Mouse (Mus musculus): ENCODE data around the gene Gemin7. TPM values are rescaled to one million over a fixed set of nuclear protein-coding genes. Genes with fewer than 3 reads are reported as not detected.
"Not testable (repeated sequence)": the region's sequence is repeated elsewhere in the genome, so short reads cannot be mapped to it uniquely, and the experiment has no call there.

Gene Gemin7
- polyA plus RNA-seq, 1 experiment from 2014 or later, result 144 TPM

GRCm38 (mm10) chr7:19609641-19610332 is 32.4 kb upstream of the Gemin7 start:
- no peaks in the 10 kb centered on the region for H3K9me3 ChIP-seq (ENCODE audit: control insufficient read depth, low read length)
- H3K9ac ChIP-seq (ENCODE audit: low read length), result no peak overlapping the region
- H3K36me3 ChIP-seq (ENCODE audit: control insufficient read depth, insufficient read depth, low read length), result peaks cover 17% of the 10 kb centered on the region
- H3K4me2 ChIP-seq (ENCODE audit: low read length), result no peak overlapping the region
- no peaks in the 10 kb centered on the region for H3K27me3 ChIP-seq (ENCODE audit: control insufficient read depth, insufficient read depth, low read length)
- H3K27ac ChIP-seq (replicated peaks in 1 of 2; ENCODE audit: control insufficient read depth in 1 of 2, insufficient read depth in 1 of 2, low read depth in 2 of 2, low read length in 2 of 2), result no peak overlapping the region
- ATAC-seq (ENCODE audit: insufficient number of reproducible peaks, insufficient read depth, low FRiP score, low read depth), result no peak
- H3K4me1 ChIP-seq (ENCODE audit: control insufficient read depth in 2 of 2, insufficient read depth in 2 of 2, low read length in 2 of 2), result no peaks in the 10 kb centered on the region
- WGBS, result 83% methylated on average over 10 of the region's 12 CpGs
- H3K4me3 ChIP-seq (ENCODE audit: control insufficient read depth in 1 of 2, insufficient read depth in 1 of 2, low read depth in 1 of 2, low read length in 2 of 2), result no peak overlapping the region

DNA sequence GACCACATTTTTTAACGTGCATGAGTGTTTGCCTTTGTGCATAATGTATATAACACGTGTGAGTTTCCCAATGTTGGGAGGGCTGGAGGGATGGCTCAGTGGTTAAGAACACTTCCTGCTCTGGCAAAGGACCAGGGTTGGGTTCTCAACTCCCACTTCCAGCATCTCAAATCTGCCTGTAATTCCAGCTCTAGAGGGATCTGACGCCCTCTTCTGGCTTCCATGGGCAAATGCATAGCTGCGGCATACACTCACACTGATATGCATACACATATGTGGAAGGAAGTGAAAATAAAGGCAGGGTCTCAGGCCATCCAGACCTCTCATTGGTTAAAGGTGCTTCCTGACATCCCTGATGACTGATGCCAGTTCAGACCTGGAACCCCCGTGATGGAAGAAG is 29.9 kb upstream of the Gemin7 start:
- Histone ChIP-seq H3K36me3 (ENCODE audit: control insufficient read depth, insufficient read depth, low read length) (peaks cover 13% of the 10 kb centered on the region), H3K4me1 (ENCODE audit: control insufficient read depth in 2 of 2, insufficient read depth in 2 of 2, low read length in 2 of 2) (peaks cover 3 to 15% of the 10 kb centered on the region in 2 experiments), H3K27me3 (ENCODE audit: control insufficient read depth, insufficient read depth, low read length) (no peaks in the 10 kb centered on the region), H3K9ac (ENCODE audit: low read length) (no peak overlapping the region), H3K9me3 (ENCODE audit: control insufficient read depth, low read length) (no peaks in the 10 kb centered on the region), H3K4me2 (ENCODE audit: low read length) (no peak overlapping the region), H3K4me3 (ENCODE audit: control insufficient read depth in 1 of 2, insufficient read depth in 1 of 2, low read depth in 1 of 2, low read length in 2 of 2) (no peak overlapping the region), H3K27ac (replicated peaks in 1 of 2; ENCODE audit: control insufficient read depth in 1 of 2, insufficient read depth in 1 of 2, low read depth in 2 of 2, low read length in 2 of 2) (no peak overlapping the region)
- ATAC-seq (ENCODE audit: insufficient number of reproducible peaks, insufficient read depth, low FRiP score, low read depth), result no peak
- WGBS, result 79% methylated on average over 5 of the region's 5 CpGs

- WGBS, result 60% methylated on average over 10 of the region's 10 CpGs
- H3K27me3 ChIP-seq (ENCODE audit: control insufficient read depth, insufficient read depth, low read length); H3K9me3 ChIP-seq (ENCODE audit: control insufficient read depth, low read length); ATAC-seq (ENCODE audit: insufficient number of reproducible peaks, insufficient read depth, low FRiP score, low read depth); H3K9ac ChIP-seq (ENCODE audit: low read length); H3K27ac ChIP-seq (replicated peaks in 1 of 2; ENCODE audit: control insufficient read depth in 1 of 2, insufficient read depth in 1 of 2, low read depth in 2 of 2, low read length in 2 of 2): not testable (repeated sequence)
- Histone ChIP-seq H3K4me2 (ENCODE audit: low read length) (peak overlapping the region; percentile 94), H3K4me1 (ENCODE audit: control insufficient read depth in 2 of 2, insufficient read depth in 2 of 2, low read length in 2 of 2) (peaks cover 6 to 21% of the 10 kb centered on the region in 2 experiments), H3K4me3 (ENCODE audit: control insufficient read depth in 1 of 2, insufficient read depth in 1 of 2, low read depth in 1 of 2, low read length in 2 of 2) (peak overlapping the region; percentile 91 to 93), H3K36me3 (ENCODE audit: control insufficient read depth, insufficient read depth, low read length) (peaks cover 32% of the 10 kb centered on the region)
These were observed 27.3 kb upstream of the Gemin7 start for GRCm38 (mm10) chr7:19604606-19605214.

DNA sequence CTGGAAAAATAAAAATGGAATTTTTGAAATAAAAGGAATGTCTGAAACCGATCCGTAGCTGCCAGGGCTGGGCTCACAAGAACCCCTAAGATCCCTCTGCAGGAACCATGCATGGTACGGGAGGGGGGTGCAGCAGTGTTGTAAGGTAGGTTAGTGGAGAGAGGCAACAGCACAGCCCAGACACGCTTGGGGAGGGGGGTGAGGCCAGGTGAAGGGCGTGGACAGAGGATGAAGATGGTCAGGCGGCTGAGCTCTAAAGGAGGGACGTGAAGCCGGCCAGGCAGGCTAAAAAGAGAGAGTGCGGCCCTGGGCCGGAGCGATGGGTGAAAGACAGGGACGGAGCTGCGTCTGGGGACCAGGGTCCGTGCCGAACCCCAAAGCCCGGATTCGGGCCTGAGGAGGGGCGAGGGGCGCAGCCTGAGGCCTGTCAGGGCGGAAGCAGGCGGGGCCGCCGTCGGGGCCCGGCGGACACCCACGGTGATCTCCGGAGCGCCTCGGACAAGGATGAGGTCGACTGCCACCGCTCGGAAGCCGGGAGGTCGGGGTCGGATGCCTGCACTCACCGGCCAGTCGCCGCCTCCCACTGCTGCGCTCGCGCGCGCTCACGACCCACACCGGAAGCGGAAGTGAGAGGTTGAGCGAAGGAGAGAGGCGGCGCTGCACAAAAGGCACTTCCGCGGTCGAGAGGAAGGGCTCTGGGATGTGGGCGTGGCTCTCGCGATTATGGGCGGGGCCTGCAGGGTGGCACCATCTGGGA is 26.6 kb upstream of the Gemin7 start, which contains the start of gene Clasrp:
Clasrp (minus strand) TSS at position 638 of the 757 bp plus-strand sequence.
- Histone ChIP-seq H3K9me3 (ENCODE audit: control insufficient read depth, low read length) (no peaks in the 10 kb centered on the region), H3K9ac (ENCODE audit: low read length) (peak within 1 kb of the TSS; percentile 95), H3K27ac (replicated peaks in 1 of 2; ENCODE audit: control insufficient read depth in 1 of 2, insufficient read depth in 1 of 2, low read depth in 2 of 2, low read length in 2 of 2) (peak within 1 kb of the TSS; percentile 32 to 69), H3K4me1 (ENCODE audit: control insufficient read depth in 2 of 2, insufficient read depth in 2 of 2, low read length in 2 of 2) (peaks cover 6 to 21% of the 10 kb centered on the region in 2 experiments), H3K4me3 (ENCODE audit: control insufficient read depth in 1 of 2, insufficient read depth in 1 of 2, low read depth in 1 of 2, low read length in 2 of 2) (peak within 1 kb of the TSS; percentile 91 to 93), H3K4me2 (ENCODE audit: low read length) (peak within 1 kb of the TSS; percentile 94), H3K36me3 (ENCODE audit: control insufficient read depth, insufficient read depth, low read length) (peaks cover 38% of the 10 kb centered on the region), H3K27me3 (ENCODE audit: control insufficient read depth, insufficient read depth, low read length) (no peaks in the 10 kb centered on the region)
- WGBS, result under 1% methylated on average over 56 of the region's 57 CpGs
- ATAC-seq (ENCODE audit: insufficient number of reproducible peaks, insufficient read depth, low FRiP score, low read depth), result peak; percentile 87

DNA sequence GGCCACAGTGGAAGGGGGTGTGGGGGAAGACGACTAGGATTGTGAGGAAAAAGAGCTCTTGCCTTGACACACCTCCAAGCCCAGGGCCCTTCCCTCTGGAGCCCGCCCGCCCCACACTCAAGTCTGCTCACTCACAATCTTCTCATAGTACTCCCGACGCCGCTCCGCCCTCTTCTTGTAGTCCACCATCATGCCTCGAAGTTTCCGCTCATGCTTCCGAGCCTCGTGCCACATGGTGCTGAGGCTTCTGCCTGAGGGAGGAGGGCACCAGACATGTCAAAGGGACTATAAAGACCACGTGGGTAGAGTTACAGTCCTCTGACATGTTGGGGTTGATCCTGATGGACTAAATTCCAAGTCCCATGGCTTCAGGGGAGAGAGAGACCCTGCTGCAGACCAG is 25.7 kb upstream of the Gemin7 start:
- Histone ChIP-seq H3K4me3 (ENCODE audit: control insufficient read depth in 1 of 2, insufficient read depth in 1 of 2, low read depth in 1 of 2, low read length in 2 of 2) (peak overlapping the region in 1 of 2 experiments; percentile 93; a peak in 2 of 4 replicates), H3K36me3 (ENCODE audit: control insufficient read depth, insufficient read depth, low read length) (peaks cover 48% of the 10 kb centered on the region), H3K9ac (ENCODE audit: low read length) (peak overlapping the region; percentile 95), H3K4me2 (ENCODE audit: low read length) (peak overlapping the region; percentile 94), H3K27me3 (ENCODE audit: control insufficient read depth, insufficient read depth, low read length) (no peaks in the 10 kb centered on the region), H3K27ac (replicated peaks in 1 of 2; ENCODE audit: control insufficient read depth in 1 of 2, insufficient read depth in 1 of 2, low read depth in 2 of 2, low read length in 2 of 2) (no peak overlapping the region), H3K9me3 (ENCODE audit: control insufficient read depth, low read length) (no peaks in the 10 kb centered on the region), H3K4me1 (ENCODE audit: control insufficient read depth in 2 of 2, insufficient read depth in 2 of 2, low read length in 2 of 2) (peaks cover 6 to 21% of the 10 kb centered on the region in 2 experiments)
- 68% methylated on average over 12 of the region's 12 CpGs for WGBS
- no peak for ATAC-seq (ENCODE audit: insufficient number of reproducible peaks, insufficient read depth, low FRiP score, low read depth)

- Histone ChIP-seq H3K4me1 (ENCODE audit: control insufficient read depth in 2 of 2, insufficient read depth in 2 of 2, low read length in 2 of 2) (peaks cover 6 to 21% of the 10 kb centered on the region in 2 experiments), H3K27ac (replicated peaks in 1 of 2; ENCODE audit: control insufficient read depth in 1 of 2, insufficient read depth in 1 of 2, low read depth in 2 of 2, low read length in 2 of 2) (no peak overlapping the region), H3K9ac (ENCODE audit: low read length) (no peak overlapping the region), H3K9me3 (ENCODE audit: control insufficient read depth, low read length) (no peaks in the 10 kb centered on the region), H3K36me3 (ENCODE audit: control insufficient read depth, insufficient read depth, low read length) (peaks cover 70% of the 10 kb centered on the region), H3K4me2 (ENCODE audit: low read length) (no peak overlapping the region), H3K27me3 (ENCODE audit: control insufficient read depth, insufficient read depth, low read length) (no peaks in the 10 kb centered on the region), H3K4me3 (ENCODE audit: control insufficient read depth in 1 of 2, insufficient read depth in 1 of 2, low read depth in 1 of 2, low read length in 2 of 2) (no peak overlapping the region)
- no peak for ATAC-seq (ENCODE audit: insufficient number of reproducible peaks, insufficient read depth, low FRiP score, low read depth)
- WGBS, result 66% methylated on average over 5 of the region's 5 CpGs
These were observed 23.2 kb upstream of the Gemin7 start for GRCm38 (mm10) chr7:19600562-19600961.

DNA sequence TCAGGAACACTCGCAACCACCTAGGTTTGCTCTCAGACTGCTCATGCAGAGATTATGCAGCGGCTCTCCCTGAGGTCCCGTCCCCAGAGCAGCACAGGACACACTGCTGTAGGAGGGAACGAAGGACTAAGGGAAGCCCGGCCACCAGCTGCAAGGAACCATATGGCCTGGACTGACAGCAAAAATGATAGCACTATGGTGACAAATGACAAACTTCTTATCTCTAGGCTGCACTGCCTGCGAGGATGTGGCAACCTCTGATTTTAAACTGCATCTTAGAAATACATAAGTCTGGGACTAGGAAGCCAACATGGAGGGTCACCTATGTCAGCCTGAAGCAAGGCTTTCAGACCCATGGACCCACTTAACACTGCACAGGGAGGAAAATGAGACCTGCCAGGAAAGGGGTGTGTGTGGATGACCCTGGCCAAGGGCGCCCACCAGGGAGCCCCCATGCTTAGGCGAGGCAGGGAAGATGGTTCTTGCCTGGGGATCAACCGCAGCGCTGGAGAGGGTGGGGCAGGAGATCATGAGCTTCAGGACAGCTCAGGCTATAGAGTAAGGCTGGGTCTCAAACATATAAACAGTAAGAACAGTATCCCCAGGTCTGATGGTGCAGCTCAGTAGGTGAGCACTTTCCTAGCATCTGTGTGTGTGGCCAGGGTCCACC is 15.8 kb upstream of the Gemin7 start:
- Histone ChIP-seq H3K4me3 (ENCODE audit: control insufficient read depth in 1 of 2, insufficient read depth in 1 of 2, low read depth in 1 of 2, low read length in 2 of 2) (no peak overlapping the region), H3K4me2 (ENCODE audit: low read length) (no peak overlapping the region), H3K36me3 (ENCODE audit: control insufficient read depth, insufficient read depth, low read length) (peaks cover 96% of the 10 kb centered on the region), H3K4me1 (ENCODE audit: control insufficient read depth in 2 of 2, insufficient read depth in 2 of 2, low read length in 2 of 2) (no peaks in the 10 kb centered on the region), H3K9ac (ENCODE audit: low read length) (no peak overlapping the region), H3K27ac (replicated peaks in 1 of 2; ENCODE audit: control insufficient read depth in 1 of 2, insufficient read depth in 1 of 2, low read depth in 2 of 2, low read length in 2 of 2) (no peak overlapping the region), H3K9me3 (ENCODE audit: control insufficient read depth, low read length) (no peaks in the 10 kb centered on the region), H3K27me3 (ENCODE audit: control insufficient read depth, insufficient read depth, low read length) (no peaks in the 10 kb centered on the region)
- 74% methylated on average over 10 of the region's 10 CpGs for WGBS
- no peak for ATAC-seq (ENCODE audit: insufficient number of reproducible peaks, insufficient read depth, low FRiP score, low read depth)

All from heart, embryonic 14.5 days (tissue).